9 mouse cellular contexts compared by ENCODE assay signal in genomic region chr2:163480191-163480825, GRCm38 (mm10). TPM values are rescaled to one million over a fixed set of nuclear protein-coding genes. Genes with fewer than 3 reads are reported as not detected.
A peak's percentile ranks its signal among the peaks of the same experiment; 100 is the strongest.
DNase-seq lines count a peak whose midpoint lies in the region; ATAC-seq and TF ChIP-seq lines count a peak whose summit lies in the region.
"Had no signal": no experiment of that assay in that cellular context is flagged by ENCODE, and none has a peak within 500 bp of the region (broad histone marks: within the 10 kb centered on the region; RNA-seq: fewer than 3 reads in every experiment).

No protein-coding gene starts in this region.

- no peaks in the 10 kb centered on the region for H3K36me3 ChIP-seq in heart, adult 2 months (ENCODE audit: control insufficient read depth, insufficient read depth, low read length)
- H3K36me3 ChIP-seq in ES-Bruce4 (ENCODE audit: control insufficient read depth, insufficient read depth, low read length, poor library complexity, severe bottlenecking) = no peaks in the 10 kb centered on the region
- no peaks in the 10 kb centered on the region for H3K36me3 ChIP-seq in midbrain, embryonic 11.5 days (ENCODE audit: control insufficient read depth, insufficient read depth, low read length)
- H3K36me3 ChIP-seq: embryonic facial prominence, embryonic 15.5 days had no signal

- H3K27ac ChIP-seq in heart, adult 2 months = no peak overlapping the region
- H3K27ac ChIP-seq in ES-Bruce4 (ENCODE audit: insufficient read depth, low read length) = no peak overlapping the region
- no peak overlapping the region for H3K27ac ChIP-seq in midbrain, embryonic 11.5 days (ENCODE audit: low read depth, low read length)
- H3K27ac ChIP-seq: embryonic facial prominence, embryonic 15.5 days had no signal

- no peak for TF ChIP-seq EP300 in heart, adult 2 months (IDR thresholded peaks at IDR 0.05; ENCODE audit: insufficient read depth, low read depth, low read length)
- no peak for TF ChIP-seq EP300 in ES-Bruce4 (IDR thresholded peaks at IDR 0.05; ENCODE audit: insufficient read depth, low read depth, low read length)

- WGBS in heart, adult 2 months = 51% methylated on average over 18 of the region's 18 CpGs
- WGBS in lung, adult 2 months = 49% methylated on average over 18 of the region's 18 CpGs
- WGBS in midbrain, embryonic 11.5 days = 51% methylated on average over 18 of the region's 18 CpGs

- no peaks in the 10 kb centered on the region for H3K9me3 ChIP-seq in ES-Bruce4 (replicated peaks; ENCODE audit: control insufficient read depth, insufficient read depth, low read length, poor library complexity, severe bottlenecking)
- no peaks in the 10 kb centered on the region for H3K9me3 ChIP-seq in midbrain, embryonic 11.5 days (ENCODE audit: control insufficient read depth, low read length)
- H3K9me3 ChIP-seq: embryonic facial prominence, embryonic 15.5 days had no signal

- no peaks in the 10 kb centered on the region for H3K79me2 ChIP-seq in heart, adult 2 months (replicated peaks; ENCODE audit: control insufficient read depth, insufficient read depth, low read length)

- H3K4me3 ChIP-seq in heart, adult 2 months = no peak overlapping the region
- H3K4me3 ChIP-seq in ES-Bruce4 (ENCODE audit: low read depth, low read length) = no peak overlapping the region
- H3K4me3 ChIP-seq in lung, adult 2 months (replicated peaks; ENCODE audit: extremely low read depth, low read depth, low read length) = no peak overlapping the region
- no peak overlapping the region for H3K4me3 ChIP-seq in midbrain, embryonic 11.5 days (ENCODE audit: low read depth, low read length)
- H3K4me3 ChIP-seq: embryonic facial prominence, embryonic 15.5 days had no signal

- ATAC-seq in midbrain, embryonic 11.5 days (ENCODE audit: low FRiP score) = no peak

- intact Hi-C loops in heart, adult 2 months (cut with DNase I) = no loop called here
- intact Hi-C loops in heart, postnatal 25 days (cut with DNase I) = no loop called here
- intact Hi-C loops in left cerebral cortex, postnatal 4 days (cut with DNase I) = no loop called here

- peaks cover 9% of the 10 kb centered on the region; the same call in 1 of the 2 replicates for H3K27me3 ChIP-seq in heart, adult 2 months (ENCODE audit: control insufficient read depth, insufficient read depth, low read length)
- H3K27me3 ChIP-seq in ES-Bruce4 (ENCODE audit: control insufficient read depth, insufficient read depth, low read length, poor library complexity, severe bottlenecking) = no peaks in the 10 kb centered on the region
- H3K27me3 ChIP-seq in midbrain, embryonic 11.5 days (ENCODE audit: control insufficient read depth, insufficient read depth, low read length) = peaks cover 3% of the 10 kb centered on the region

- DNase-seq in heart, adult 2 months = no peak
- DNase-seq in heart, postnatal 25 days (ENCODE audit: low spot score) = no peak
- DNase-seq in embryo, embryonic 10.5 days (ENCODE audit: low spot score) = peak; percentile 41
- DNase-seq in lung, adult 2 months = no peak
- DNase-seq in urinary bladder, postnatal 4 days (ENCODE audit: low spot score in 2 of 2) = no peak
- DNase-seq in left cerebral cortex, postnatal 4 days = no peak
- DNase-seq in midbrain, embryonic 11.5 days (ENCODE audit: low spot score, missing footprints) = no peak

- TF ChIP-seq POLR2A in heart, adult 2 months (IDR thresholded peaks at IDR 0.05; ENCODE audit: insufficient read depth, low read depth, low read length) = no peak
- no peak for TF ChIP-seq POLR2A in ES-Bruce4 (IDR thresholded peaks at IDR 0.05; ENCODE audit: insufficient read depth, low read length)
- no peak for TF ChIP-seq POLR2A in lung, adult 2 months (IDR thresholded peaks at IDR 0.05; ENCODE audit: borderline replicate concordance, extremely low read depth, low read depth, low read length)

- H3K9ac ChIP-seq in heart, adult 2 months (ENCODE audit: low read depth, low read length) = no peak overlapping the region
- no peak overlapping the region for H3K9ac ChIP-seq in ES-Bruce4 (ENCODE audit: low read depth, poor library complexity, severe bottlenecking)
- H3K9ac ChIP-seq in midbrain, embryonic 11.5 days (ENCODE audit: low read length) = no peak overlapping the region
- H3K9ac ChIP-seq: embryonic facial prominence, embryonic 15.5 days had no signal

- H3K4me1 ChIP-seq in heart, adult 2 months (ENCODE audit: control insufficient read depth, insufficient read depth, low read length) = no peaks in the 10 kb centered on the region
- no peaks in the 10 kb centered on the region for H3K4me1 ChIP-seq in ES-Bruce4 (ENCODE audit: control insufficient read depth, insufficient read depth, low read length)
- H3K4me1 ChIP-seq in lung, adult 2 months (ENCODE audit: control insufficient read depth, insufficient read depth, low read length) = no peaks in the 10 kb centered on the region
- peaks cover 3% of the 10 kb centered on the region for H3K4me1 ChIP-seq in midbrain, embryonic 11.5 days (ENCODE audit: control insufficient read depth, insufficient read depth, low read length)

- no peak overlapping the region for H3K4me2 ChIP-seq in midbrain, embryonic 11.5 days
- H3K4me2 ChIP-seq: embryonic facial prominence, embryonic 15.5 days had no signal

- TF ChIP-seq CTCF in heart, adult 2 months (IDR thresholded peaks at IDR 0.05) = peak; percentile 63
- TF ChIP-seq CTCF in ES-Bruce4 (IDR thresholded peaks at IDR 0.05; ENCODE audit: low read depth, low read length) = peak; percentile 72
- peak; percentile 52 for TF ChIP-seq CTCF in lung, adult 2 months (IDR thresholded peaks at IDR 0.05; ENCODE audit: insufficient read depth, low read length)

RNA-seq across cellular contexts. Expression of gene Fitm2, which starts 7.9 kb away (rescaled TPM):
- total RNA-seq in heart, adult 2 months (2021) = 100 to 1,000 TPM; 196 to 223 TPM
- 93.8 and 139 TPM in 2 replicates for polyA plus RNA-seq in heart, adult 2 months (2012; rRNA removed)
- total RNA-seq in heart, postnatal 25 days (2021) = 100 to 1,000 TPM; 174 to 182 TPM
- polyA plus RNA-seq in ES-Bruce4 (2011; ENCODE audit: insufficient read depth, insufficient read length, low read depth, missing spikeins) = 4.4 and 4.9 TPM in 2 replicates
- 20.4 and 24.1 TPM in 2 replicates for polyA plus RNA-seq in lung, adult 2 months (2012; rRNA removed)
- 10 to 100 TPM; 15.3 TPM for total RNA-seq in left cerebral cortex, postnatal 4 days (2021)
- 9.3 and 9.6 TPM in 2 replicates for polyA plus RNA-seq in midbrain, embryonic 11.5 days (2014; fragmentation: Nextera tagmentation; extraction: Ambion mirVana)

RNA-seq across cellular contexts. Expression of gene R3hdml, which starts 11.8 kb away (rescaled TPM):
- total RNA-seq in heart, adult 2 months (2021) = not detected
- polyA plus RNA-seq in heart, adult 2 months (2012; rRNA removed) = not detected in 2 replicates
- not detected for total RNA-seq in heart, postnatal 25 days (2021)
- not detected in 2 replicates for polyA plus RNA-seq in ES-Bruce4 (2011; ENCODE audit: insufficient read depth, insufficient read length, low read depth, missing spikeins)
- polyA plus RNA-seq in lung, adult 2 months (2012; rRNA removed) = not detected in 2 replicates
- total RNA-seq in left cerebral cortex, postnatal 4 days (2021) = under 1 TPM in 1 of 2 experiments, not detected in 1; 0.36 TPM
- polyA plus RNA-seq in midbrain, embryonic 11.5 days (2014; fragmentation: Nextera tagmentation; extraction: Ambion mirVana) = not detected in 2 replicates

RNA-seq across cellular contexts. Expression of gene Hnf4a, which starts 26.3 kb away (rescaled TPM):
- total RNA-seq in heart, adult 2 months (2021) = not detected
- polyA plus RNA-seq in heart, adult 2 months (2012; rRNA removed) = 0.03 TPM in 1 of 2 replicates, not detected in the other
- not detected for total RNA-seq in heart, postnatal 25 days (2021)
- polyA plus RNA-seq in ES-Bruce4 (2011; ENCODE audit: insufficient read depth, insufficient read length, low read depth, missing spikeins) = not detected in 2 replicates
- polyA plus RNA-seq in lung, adult 2 months (2012; rRNA removed) = 0.67 and 2.3 TPM in 2 replicates
- total RNA-seq in left cerebral cortex, postnatal 4 days (2021) = not detected
- not detected in 2 replicates for polyA plus RNA-seq in midbrain, embryonic 11.5 days (2014; fragmentation: Nextera tagmentation; extraction: Ambion mirVana)
- polyA plus RNA-seq: embryonic facial prominence, embryonic 15.5 days had no signal

RNA-seq across cellular contexts. Expression of gene Gdap1l1, which starts 42.0 kb away (rescaled TPM):
- total RNA-seq in heart, adult 2 months (2021) = not detected
- 0.23 and 0.25 TPM in 2 replicates for polyA plus RNA-seq in heart, adult 2 months (2012; rRNA removed)
- total RNA-seq in heart, postnatal 25 days (2021) = not detected
- 2.4 and 2.7 TPM in 2 replicates for polyA plus RNA-seq in ES-Bruce4 (2011; ENCODE audit: insufficient read depth, insufficient read length, low read depth, missing spikeins)
- polyA plus RNA-seq in lung, adult 2 months (2012; rRNA removed) = 0.19 and 0.22 TPM in 2 replicates
- 10 to 100 TPM; 90.8 to 98.3 TPM for total RNA-seq in left cerebral cortex, postnatal 4 days (2021)
- 42.8 and 42.9 TPM in 2 replicates for polyA plus RNA-seq in midbrain, embryonic 11.5 days (2014; fragmentation: Nextera tagmentation; extraction: Ambion mirVana)

RNA-seq across cellular contexts. Expression of gene Oser1, which starts 55.8 kb away (rescaled TPM):
- 10 to 100 TPM; 19.6 to 21.2 TPM for total RNA-seq in heart, adult 2 months (2021)
- polyA plus RNA-seq in heart, adult 2 months (2012; rRNA removed) = 9.7 and 16.4 TPM in 2 replicates
- 10 to 100 TPM; 21.0 to 21.6 TPM for total RNA-seq in heart, postnatal 25 days (2021)
- 48.3 and 50.6 TPM in 2 replicates for polyA plus RNA-seq in ES-Bruce4 (2011; ENCODE audit: insufficient read depth, insufficient read length, low read depth, missing spikeins)
- 9.2 and 17.2 TPM in 2 replicates for polyA plus RNA-seq in lung, adult 2 months (2012; rRNA removed)
- total RNA-seq in left cerebral cortex, postnatal 4 days (2021) = 10 to 100 TPM; 23.3 to 23.7 TPM
- polyA plus RNA-seq in midbrain, embryonic 11.5 days (2014; fragmentation: Nextera tagmentation; extraction: Ambion mirVana) = 89.2 and 91.9 TPM in 2 replicates
